Mouse (Mus musculus): ENCODE measurements around the gene Svop. TPM values are rescaled to one million over a fixed set of nuclear protein-coding genes. Genes with fewer than 3 reads are reported as not detected.

The Svop gene
- total RNA-seq, 2 experiments from 2014 or later = 170 to 182 TPM

- H3K27ac ChIP-seq = peak overlapping the region; percentile 94
- peak; percentile 94 to 96 for DNase-seq (ENCODE audit: low spot score in 2 of 2)
- no peak for TF ChIP-seq CTCF (conservative IDR thresholded peaks at IDR 0.05)
- peak overlapping the region; percentile 81 for H3K4me3 ChIP-seq
Observed at GRCm38 (mm10) chr5:114099709-114100389, 8.5 kb upstream of the Svop start.

GRCm38 (mm10) chr5:114090421-114091013 is 853 bp downstream of the Svop start:
- peak overlapping the region; percentile 80 for H3K4me3 ChIP-seq
- DNase-seq (ENCODE audit: low spot score in 2 of 2) = no peak
- no peak for TF ChIP-seq CTCF (conservative IDR thresholded peaks at IDR 0.05)
- H3K27ac ChIP-seq = peak overlapping the region; percentile 99

GRCm38 (mm10) chr5:114087875-114088480 is 3.4 kb downstream of the Svop start:
- DNase-seq (ENCODE audit: low spot score in 2 of 2) = no peak
- Histone ChIP-seq H3K27ac (peak overlapping the region; percentile 37; the same call in 1 of the 2 replicates), H3K4me3 (peak overlapping the region; percentile 10; the same call in 1 of the 2 replicates)
- no peak for TF ChIP-seq CTCF (conservative IDR thresholded peaks at IDR 0.05)

- no peak overlapping the region for H3K4me3 ChIP-seq
- no peak for DNase-seq (ENCODE audit: low spot score in 2 of 2)
- H3K27ac ChIP-seq = no peak overlapping the region
- no peak for TF ChIP-seq CTCF (conservative IDR thresholded peaks at IDR 0.05)
Observed at GRCm38 (mm10) chr5:114085501-114085900, 5.9 kb downstream of the Svop start.

GRCm38 (mm10) chr5:114077009-114077408 is 14.4 kb downstream of the Svop start:
- no peak for DNase-seq (ENCODE audit: low spot score in 2 of 2)
- no peak overlapping the region for H3K4me3 ChIP-seq
- TF ChIP-seq CTCF (conservative IDR thresholded peaks at IDR 0.05) = no peak

GRCm38 (mm10) chr5:114072262-114072661 is 19.1 kb downstream of the Svop start:
- TF ChIP-seq CTCF (conservative IDR thresholded peaks at IDR 0.05) = no peak
- DNase-seq (ENCODE audit: low spot score in 2 of 2) = no peak
- Histone ChIP-seq H3K4me3 (no peak overlapping the region), H3K27ac (no peak overlapping the region)

More at GRCm38 (mm10) chr5:114077009-114077408, 14.4 kb downstream of the Svop start:
- H3K27ac ChIP-seq = no peak overlapping the region

- H3K4me3 ChIP-seq = no peak overlapping the region
- DNase-seq (ENCODE audit: low spot score in 2 of 2) = no peak
- peak; percentile 61 for TF ChIP-seq CTCF (conservative IDR thresholded peaks at IDR 0.05)
- H3K27ac ChIP-seq = no peak overlapping the region
Observed at GRCm38 (mm10) chr5:114070858-114071257, 20.5 kb downstream of the Svop start.

- no peak for TF ChIP-seq CTCF (conservative IDR thresholded peaks at IDR 0.05)
- Histone ChIP-seq H3K27ac (no peak overlapping the region), H3K4me3 (no peak overlapping the region)
- no peak for DNase-seq (ENCODE audit: low spot score in 2 of 2)
Observed at GRCm38 (mm10) chr5:114067982-114068381, 23.4 kb downstream of the Svop start.

- DNase-seq (ENCODE audit: low spot score in 2 of 2) = no peak
Observed at GRCm38 (mm10) chr5:114067543-114067942, 23.8 kb downstream of the Svop start.

GRCm38 (mm10) chr5:114066601-114067000 is 24.8 kb downstream of the Svop start:
- no peak for DNase-seq (ENCODE audit: low spot score in 2 of 2)
- Histone ChIP-seq H3K27ac (no peak overlapping the region), H3K4me3 (no peak overlapping the region)
- no peak for TF ChIP-seq CTCF (conservative IDR thresholded peaks at IDR 0.05)

More at GRCm38 (mm10) chr5:114067543-114067942, 23.8 kb downstream of the Svop start:
- no peak overlapping the region for H3K27ac ChIP-seq
- H3K4me3 ChIP-seq = no peak overlapping the region
- TF ChIP-seq CTCF (conservative IDR thresholded peaks at IDR 0.05) = no peak

GRCm38 (mm10) chr5:114065161-114065560 is 26.2 kb downstream of the Svop start, which contains the start of gene Usp30:
Gene Usp30, plus strand, starts transcription at chr5:114065461.
- Histone ChIP-seq H3K27ac (no peak within 1 kb of the TSS), H3K4me3 (no peak within 1 kb of the TSS)
- TF ChIP-seq CTCF (conservative IDR thresholded peaks at IDR 0.05) = no peak
- DNase-seq (ENCODE audit: low spot score in 2 of 2) = no peak

GRCm38 (mm10) chr5:114063958-114064357 is 27.4 kb downstream of the Svop start:
- H3K27ac ChIP-seq = no peak overlapping the region
- no peak overlapping the region for H3K4me3 ChIP-seq
- TF ChIP-seq CTCF (conservative IDR thresholded peaks at IDR 0.05) = no peak
- DNase-seq (ENCODE audit: low spot score in 2 of 2) = no peak

GRCm38 (mm10) chr5:114061675-114062074 is 29.7 kb downstream of the Svop start:
- DNase-seq (ENCODE audit: low spot score in 2 of 2) = no peak
- no peak overlapping the region for H3K4me3 ChIP-seq
- no peak for TF ChIP-seq CTCF (conservative IDR thresholded peaks at IDR 0.05)
- H3K27ac ChIP-seq = no peak overlapping the region
